Mouse (Mus musculus) spleen, adult 2 months (tissue): ENCODE results near the gene Adgrv1.

Source experiments
- CTCF ChIP-seq: fragments of 200-500 bp; IDR thresholded peaks from 2 replicates; pipeline ENCODE4 v1.5.1; 2011; ENCODE audit warnings: mild to moderate bottlenecking, inconsistent platforms; ENCODE audit not compliant: insufficient read depth, insufficient read length, insufficient replicate concordance; ENCODE audit errors: extremely low read depth
- POLR2A ChIP-seq: fragments of 200-500 bp; IDR thresholded peaks from 2 replicates; pipeline ENCODE4 v1.6.1; 2011; ENCODE audit warnings: low read depth, low read length, inconsistent platforms

DNA sequence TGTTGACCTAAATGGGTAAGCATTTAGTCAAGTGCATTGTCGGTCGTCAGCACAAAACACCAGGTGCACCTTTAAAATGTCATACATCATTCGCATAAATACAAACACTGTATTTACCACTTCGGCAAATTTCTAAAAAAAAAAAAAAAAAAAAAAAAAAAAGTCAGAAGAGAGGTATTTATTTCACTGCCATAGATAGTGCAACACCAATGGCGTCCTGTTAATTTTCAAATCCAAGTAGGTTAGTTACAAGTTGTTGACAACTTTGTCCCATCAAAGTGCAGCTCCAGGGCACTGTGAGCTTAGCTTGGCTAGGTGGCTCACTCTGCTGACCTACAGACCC is 24.0 kb upstream of the Adgrv1 start:
- TF ChIP-seq CTCF (no peak), POLR2A (no peak)
